Mouse (Mus musculus) limb, embryonic 10.5 days (tissue): ENCODE results near the gene Lhx9. TPM values are rescaled to one million over a fixed set of nuclear protein-coding genes. Genes with fewer than 3 reads are reported as not detected.

ENCODE experiments used
- DNase-seq: peaks from one replicate; pipeline ENCODE4 v3.0.0-alpha.2; 2017; ENCODE audit warnings: low spot score
- H3K27ac ChIP-seq: fragments of 300-500 bp; sonication (generic); 2 replicates; pipeline ENCODE4 v1.5.1; 2016; ENCODE audit warnings: mild to moderate bottlenecking
- H3K27me3 ChIP-seq: fragments of 300-500 bp; sonication (generic); 2 replicates; pipeline ENCODE4 v1.6.1; 2016; ENCODE audit warnings: low read depth, mild to moderate bottlenecking; ENCODE audit not compliant: poor library complexity, severe bottlenecking
- H3K36me3 ChIP-seq: fragments of 300-500 bp; sonication (generic); 2 replicates; pipeline ENCODE4 v1.6.1; 2016; ENCODE audit warnings: mild to moderate bottlenecking, moderate library complexity
- H3K4me1 ChIP-seq: fragments of 300-500 bp; sonication (generic); 2 replicates; pipeline ENCODE4 v1.6.1; 2016
- H3K4me3 ChIP-seq: fragments of 300-500 bp; sonication (generic); 2 replicates; pipeline ENCODE4 v1.5.1; 2016; ENCODE audit warnings: mild to moderate bottlenecking, moderate library complexity
- H3K9me3 ChIP-seq: fragments of 300-500 bp; sonication (generic); replicated peaks from 2 replicates; pipeline ENCODE4 v1.6.1; 2016; ENCODE audit warnings: mild to moderate bottlenecking
- WGBS: fragments of 180-500 bp; shearing (Covaris S2); methylation state at CpG from one replicate; pipeline ENCODE4 v1.1.7; 2016; 5-methylcytosine and 5-hydroxymethylcytosine counted together
- polyA plus RNA-seq: library from polyadenylated mRNA; unstranded; fragments of >200 nt; fragmentation: Nextera tagmentation; extraction: Ambion mirVana; gene quantifications from 2 replicates; pipeline ENCODE4 v1.2.1, GENCODE M21; 2016

The Lhx9 gene
- polyA plus RNA-seq, 1 experiment from 2014 or later: 114 TPM

- H3K4me1 ChIP-seq: peaks cover 31% of the 10 kb centered on the region
- H3K9me3 ChIP-seq: no peaks in the 10 kb centered on the region
- H3K27ac ChIP-seq: no peak overlapping the region
- H3K27me3 ChIP-seq: peaks cover 35% of the 10 kb centered on the region
- WGBS: 1% methylated on average over 16 of the region's 16 CpGs
- peak overlapping the region; percentile 31; the same call in 1 of the 2 replicates for H3K4me3 ChIP-seq
- peaks cover 84% of the 10 kb centered on the region for H3K36me3 ChIP-seq
- DNase-seq: no peak
These were observed 17.1 kb downstream of the Lhx9 start for GRCm38 (mm10) chr1:138831309-138831708.

GRCm38 (mm10) chr1:138826841-138827240 lies 21.5 kb downstream of the Lhx9 start:
- Histone ChIP-seq H3K9me3 (no peaks in the 10 kb centered on the region), H3K36me3 (peaks cover 39% of the 10 kb centered on the region), H3K4me3 (no peak overlapping the region), H3K27ac (no peak overlapping the region), H3K27me3 (peaks cover 1% of the 10 kb centered on the region; the same call in 1 of the 2 replicates), H3K4me1 (peaks cover 1% of the 10 kb centered on the region; the same call in 1 of the 2 replicates)
- 79% methylated on average over 6 of the region's 6 CpGs for WGBS
- DNase-seq: no peak

GRCm38 (mm10) chr1:138822985-138823322 lies 25.4 kb downstream of the Lhx9 start:
- DNase-seq: no peak
- Histone ChIP-seq H3K9me3 (no peaks in the 10 kb centered on the region), H3K27me3 (no peaks in the 10 kb centered on the region), H3K27ac (no peak overlapping the region), H3K4me3 (no peak overlapping the region), H3K4me1 (no peaks in the 10 kb centered on the region), H3K36me3 (peaks cover 13% of the 10 kb centered on the region)
- 88% methylated on average over 1 of the region's 1 CpGs for WGBS

GRCm38 (mm10) chr1:138822255-138822984 lies 26.0 kb downstream of the Lhx9 start:
- Histone ChIP-seq H3K27me3 (no peaks in the 10 kb centered on the region), H3K9me3 (no peaks in the 10 kb centered on the region), H3K4me1 (no peaks in the 10 kb centered on the region), H3K36me3 (peaks cover 8% of the 10 kb centered on the region), H3K4me3 (no peak overlapping the region), H3K27ac (no peak overlapping the region)
- 89% methylated on average over 7 of the region's 7 CpGs for WGBS
- no peak for DNase-seq

GRCm38 (mm10) chr1:138801732-138802131 lies 46.6 kb downstream of the Lhx9 start:
- WGBS: 66% methylated on average over 3 of the region's 3 CpGs

GRCm38 (mm10) chr1:138801296-138801695 lies 47.1 kb downstream of the Lhx9 start:
- no peaks in the 10 kb centered on the region for H3K27me3 ChIP-seq
- no peak overlapping the region for H3K4me3 ChIP-seq
- H3K27ac ChIP-seq: no peak overlapping the region
- no peaks in the 10 kb centered on the region for H3K9me3 ChIP-seq
- 55% methylated on average over 3 of the region's 3 CpGs for WGBS
- no peak for DNase-seq
- no peaks in the 10 kb centered on the region for H3K36me3 ChIP-seq
- 0 out of 2 replicates have a peak, but pooled peaks cover 5% of the 10 kb centered on the region for H3K4me1 ChIP-seq

More at GRCm38 (mm10) chr1:138801732-138802131, 46.6 kb downstream of the Lhx9 start:
- no peak for DNase-seq
- no peaks in the 10 kb centered on the region for H3K9me3 ChIP-seq
- H3K4me3 ChIP-seq: no peak overlapping the region
- H3K27me3 ChIP-seq: no peaks in the 10 kb centered on the region
- no peak overlapping the region for H3K27ac ChIP-seq
- H3K4me1 ChIP-seq: 0 out of 2 replicates have a peak, but pooled peaks cover 5% of the 10 kb centered on the region
- no peaks in the 10 kb centered on the region for H3K36me3 ChIP-seq

- no peak for DNase-seq
- H3K36me3 ChIP-seq: no peaks in the 10 kb centered on the region
- H3K9me3 ChIP-seq: no peaks in the 10 kb centered on the region
- 0 out of 2 replicates have a peak, but pooled peaks cover 5% of the 10 kb centered on the region for H3K4me1 ChIP-seq
- H3K27ac ChIP-seq: no peak overlapping the region
- H3K27me3 ChIP-seq: no peaks in the 10 kb centered on the region
- H3K4me3 ChIP-seq: no peak overlapping the region
These were observed 48.6 kb downstream of the Lhx9 start for GRCm38 (mm10) chr1:138799692-138800314.

- no peak overlapping the region for H3K4me3 ChIP-seq
- 92% methylated on average over 5 of the region's 5 CpGs for WGBS
- no peaks in the 10 kb centered on the region for H3K27me3 ChIP-seq
- 0 out of 2 replicates have a peak, but pooled peaks cover 5% of the 10 kb centered on the region for H3K4me1 ChIP-seq
- H3K27ac ChIP-seq: no peak overlapping the region
- H3K9me3 ChIP-seq: no peaks in the 10 kb centered on the region
- H3K36me3 ChIP-seq: no peaks in the 10 kb centered on the region
- no peak for DNase-seq
These were observed 50.3 kb downstream of the Lhx9 start for GRCm38 (mm10) chr1:138798110-138798509.

GRCm38 (mm10) chr1:138785856-138786255 lies 62.5 kb downstream of the Lhx9 start:
- 84% methylated on average over 10 of the region's 10 CpGs for WGBS
- DNase-seq: no peak

GRCm38 (mm10) chr1:138784019-138784418 lies 64.4 kb downstream of the Lhx9 start:
- H3K27me3 ChIP-seq: no peaks in the 10 kb centered on the region
- peak; percentile 59 for DNase-seq
- H3K4me3 ChIP-seq: no peak overlapping the region
- H3K36me3 ChIP-seq: no peaks in the 10 kb centered on the region
- H3K4me1 ChIP-seq: peaks cover 41% of the 10 kb centered on the region
- 24% methylated on average over 5 of the region's 5 CpGs for whole genome bisulfite sequencing
- no peaks in the 10 kb centered on the region for H3K9me3 ChIP-seq
- H3K27ac ChIP-seq: peak overlapping the region; percentile 73

More at GRCm38 (mm10) chr1:138785856-138786255, 62.5 kb downstream of the Lhx9 start:
- Histone ChIP-seq H3K27me3 (no peaks in the 10 kb centered on the region), H3K27ac (no peak overlapping the region), H3K4me3 (no peak overlapping the region), H3K4me1 (peaks cover 41% of the 10 kb centered on the region), H3K9me3 (no peaks in the 10 kb centered on the region), H3K36me3 (no peaks in the 10 kb centered on the region)

Other genes starting within 250 kb of the Lhx9 start
- gene Nek7, start 228.4 kb downstream of the Lhx9 start, polyA plus RNA-seq: 26.1 and 34.7 TPM in 2 replicates
- gene 2310009B15Rik, start 8.3 kb upstream of the Lhx9 start, polyA plus RNA-seq: 60.2 and 60.6 TPM in 2 replicates
- 10.7 and 11.1 TPM in 2 replicates for gene Dennd1b, start 114.9 kb upstream of the Lhx9 start, polyA plus RNA-seq